Mouse (Mus musculus) spleen, adult 18-20 months (tissue): Measurements from ENCODE around the gene Plcl2.
"Not testable (repeated sequence)": the region's sequence is repeated elsewhere in the genome, so short reads cannot be mapped to it uniquely, and the experiment has no call there.

Experiments used
- DNase-seq, 2 experiments: peaks; one replicate each; pipeline ENCODE4 v3.0.0; 2022; ENCODE audit warnings: mixed read lengths in 2 of 2

Plcl2 gene

GRCm38 (mm10) chr17:50630992-50631391 lies 121.8 kb downstream of the Plcl2 start:
- DNase-seq, result not testable (repeated sequence)

- no peak for DNase-seq
Measured at GRCm38 (mm10) chr17:50634008-50634871, 125.0 kb downstream of the Plcl2 start.

GRCm38 (mm10) chr17:50635961-50636585 lies 126.9 kb downstream of the Plcl2 start:
- DNase-seq, result no peak

GRCm38 (mm10) chr17:50638791-50639190 lies 129.6 kb downstream of the Plcl2 start:
- no peak for DNase-seq

- DNase-seq, result no peak
Measured at GRCm38 (mm10) chr17:50641076-50641610, 131.9 kb downstream of the Plcl2 start.

GRCm38 (mm10) chr17:50641879-50642278 lies 132.7 kb downstream of the Plcl2 start:
- DNase-seq, result no peak

GRCm38 (mm10) chr17:50643356-50643755 lies 134.2 kb downstream of the Plcl2 start:
- no peak for DNase-seq

GRCm38 (mm10) chr17:50643989-50644388 lies 134.8 kb downstream of the Plcl2 start:
- no peak for DNase-seq

- DNase-seq, result not testable (repeated sequence)
Measured at GRCm38 (mm10) chr17:50648141-50648540, 138.9 kb downstream of the Plcl2 start.

GRCm38 (mm10) chr17:50648757-50649419 lies 139.7 kb downstream of the Plcl2 start:
- DNase-seq, result no peak

GRCm38 (mm10) chr17:50650535-50651223 lies 141.5 kb downstream of the Plcl2 start:
- DNase-seq, result no peak

- no peak for DNase-seq
Measured at GRCm38 (mm10) chr17:50654741-50655415, 145.7 kb downstream of the Plcl2 start.

- no peak for DNase-seq
Measured at GRCm38 (mm10) chr17:50655416-50655776, 146.2 kb downstream of the Plcl2 start.

GRCm38 (mm10) chr17:50657321-50657720 lies 148.1 kb downstream of the Plcl2 start:
- no peak for DNase-seq

- DNase-seq, result no peak
Measured at GRCm38 (mm10) chr17:50658901-50659300, 149.7 kb downstream of the Plcl2 start.

GRCm38 (mm10) chr17:50667596-50667995 lies 158.4 kb downstream of the Plcl2 start:
- no peak for DNase-seq

GRCm38 (mm10) chr17:50668681-50669208 lies 159.5 kb downstream of the Plcl2 start:
- no peak for DNase-seq

- no peak for DNase-seq
Measured at GRCm38 (mm10) chr17:50671416-50671815, 162.2 kb downstream of the Plcl2 start.

- DNase-seq, result no peak
Measured at GRCm38 (mm10) chr17:50674580-50674979, 165.4 kb downstream of the Plcl2 start.

- DNase-seq, result no peak
Measured at GRCm38 (mm10) chr17:50675231-50675630, 166.0 kb downstream of the Plcl2 start.

GRCm38 (mm10) chr17:50677334-50677733 lies 168.1 kb downstream of the Plcl2 start:
- no peak for DNase-seq
